Mouse (Mus musculus): ENCODE data around the gene Olfr1208. TPM values are rescaled to one million over a fixed set of nuclear protein-coding genes. Genes with fewer than 3 reads are reported as not detected.

The Olfr1208 gene
- not detected in 2 replicates for polyA plus RNA-seq (2016; fragmentation: Nextera tagmentation; extraction: Ambion mirVana)

DNA sequence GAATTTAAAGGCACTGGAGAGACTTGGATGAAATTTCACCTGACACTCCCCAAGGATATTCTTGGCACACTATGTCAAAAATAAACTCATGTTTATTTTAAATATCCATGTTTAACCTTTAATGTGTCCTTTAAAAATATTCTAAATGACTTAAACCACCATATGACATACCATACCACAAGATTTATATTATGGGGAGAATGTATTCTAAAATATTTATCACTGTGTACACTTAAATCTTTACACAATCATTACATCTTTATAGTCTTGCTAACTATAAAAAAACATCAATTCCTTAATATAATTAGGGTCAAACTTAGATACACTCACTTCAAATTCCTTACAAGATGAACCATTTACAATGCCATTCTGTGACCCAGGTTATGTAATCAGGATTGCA, at the start of gene Olfr1208:
Gene Olfr1208 (minus strand): TSS at position 101 of the 400 bp plus-strand sequence.
- Histone ChIP-seq H3K4me1 (replicated peaks) (no peaks in the 10 kb centered on the region), H3K36me3 (no peaks in the 10 kb centered on the region), H3K9me3 (no peaks in the 10 kb centered on the region), H3K4me3 (no peak within 1 kb of the TSS), H3K27me3 (ENCODE audit: insufficient read depth, poor library complexity, severe bottlenecking) (no peaks in the 10 kb centered on the region), H3K27ac (no peak within 1 kb of the TSS)
- DNase-seq (ENCODE audit: low spot score): no peak

DNA sequence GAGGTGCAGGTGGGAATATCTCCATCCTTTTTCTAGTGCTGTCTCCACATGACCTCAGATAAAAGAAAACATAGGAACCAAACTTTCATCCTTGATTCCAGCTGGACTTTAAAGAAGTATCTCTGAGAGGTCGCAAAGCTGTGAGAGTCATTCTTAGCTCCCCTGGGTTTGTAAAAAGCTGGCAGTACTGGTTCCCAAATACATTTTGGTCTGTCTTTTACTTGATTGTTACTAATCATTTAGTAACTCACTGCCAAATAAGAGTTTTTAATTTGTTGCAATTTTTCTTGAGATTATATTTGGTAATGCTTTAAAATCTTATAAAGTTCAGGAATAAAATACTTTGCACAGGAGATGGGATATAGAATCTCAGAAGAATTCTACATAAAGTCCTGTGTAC, 35.9 kb upstream of the Olfr1208 start, which contains the start of gene Olfr1211:
Gene Olfr1211 (minus strand): TSS at position 101 of the 400 bp plus-strand sequence.
- Histone ChIP-seq H3K27ac (no peak within 1 kb of the TSS), H3K9me3 (no peaks in the 10 kb centered on the region), H3K36me3 (no peaks in the 10 kb centered on the region), H3K4me1 (replicated peaks) (no peaks in the 10 kb centered on the region), H3K27me3 (ENCODE audit: insufficient read depth, poor library complexity, severe bottlenecking) (no peaks in the 10 kb centered on the region), H3K4me3 (no peak within 1 kb of the TSS)
- WGBS: 94% methylated on average over 1 of the region's 1 CpGs
- DNase-seq (ENCODE audit: low spot score): no peak

DNA sequence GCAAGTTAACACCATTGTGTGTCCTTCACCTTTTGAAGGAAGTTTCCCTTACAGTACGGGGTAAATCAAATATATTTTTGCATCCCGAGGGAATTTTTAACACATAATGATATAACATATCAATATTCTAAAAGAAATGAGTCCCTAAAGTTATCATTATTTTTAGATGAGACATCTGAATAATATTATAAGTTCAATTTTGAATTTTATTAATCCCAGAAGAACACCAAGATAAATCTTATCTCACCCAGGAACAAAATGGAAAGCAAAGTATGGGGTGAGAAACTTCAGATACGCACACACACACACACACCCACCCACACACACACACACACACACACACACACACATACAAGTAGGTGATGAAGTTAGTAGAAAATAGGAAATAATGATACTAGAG, 12.9 kb upstream of the Olfr1208 start, which contains the start of gene Olfr1209:
Gene Olfr1209 (minus strand): TSS at position 101 of the 400 bp plus-strand sequence.
- WGBS: 86% methylated on average over 3 of the region's 3 CpGs
- no peak within 1 kb of the TSS for H3K4me3 ChIP-seq
- H3K36me3 ChIP-seq: no peaks in the 10 kb centered on the region
- no peak for DNase-seq (ENCODE audit: low spot score)
- no peak within 1 kb of the TSS for H3K27ac ChIP-seq
- H3K4me1 ChIP-seq (replicated peaks): no peaks in the 10 kb centered on the region
- no peaks in the 10 kb centered on the region for H3K27me3 ChIP-seq (ENCODE audit: insufficient read depth, poor library complexity, severe bottlenecking)
- no peaks in the 10 kb centered on the region for H3K9me3 ChIP-seq

DNA sequence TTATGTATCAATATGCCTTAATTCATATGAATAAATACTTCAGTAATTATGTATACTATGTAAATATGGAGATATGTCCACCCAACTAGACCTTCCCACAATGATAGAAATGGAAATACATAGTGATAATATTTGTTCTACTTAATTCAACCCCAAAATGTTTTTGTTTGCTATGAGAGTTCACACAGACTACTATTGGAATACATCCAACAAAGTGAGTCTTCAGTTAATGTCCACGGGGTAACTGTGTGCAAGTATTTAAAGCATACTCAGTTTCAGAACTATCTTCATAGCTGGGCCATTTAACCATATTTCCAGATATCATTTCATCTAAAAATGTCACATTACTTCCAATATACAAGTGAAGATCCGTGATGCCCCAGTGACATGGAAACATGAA, 39.2 kb downstream of the Olfr1208 start, which contains the start of gene Olfr1206:
Gene Olfr1206 (plus strand): TSS at position 301 of the 400 bp plus-strand sequence.
- DNase-seq (ENCODE audit: low spot score): no peak
- H3K9me3 ChIP-seq: no peaks in the 10 kb centered on the region
- WGBS: 89% methylated on average over 2 of the region's 2 CpGs
- no peak within 1 kb of the TSS for H3K27ac ChIP-seq
- H3K4me1 ChIP-seq (replicated peaks): no peaks in the 10 kb centered on the region
- H3K36me3 ChIP-seq: no peaks in the 10 kb centered on the region
- no peak within 1 kb of the TSS for H3K4me3 ChIP-seq
- no peaks in the 10 kb centered on the region for H3K27me3 ChIP-seq (ENCODE audit: insufficient read depth, poor library complexity, severe bottlenecking)

DNA sequence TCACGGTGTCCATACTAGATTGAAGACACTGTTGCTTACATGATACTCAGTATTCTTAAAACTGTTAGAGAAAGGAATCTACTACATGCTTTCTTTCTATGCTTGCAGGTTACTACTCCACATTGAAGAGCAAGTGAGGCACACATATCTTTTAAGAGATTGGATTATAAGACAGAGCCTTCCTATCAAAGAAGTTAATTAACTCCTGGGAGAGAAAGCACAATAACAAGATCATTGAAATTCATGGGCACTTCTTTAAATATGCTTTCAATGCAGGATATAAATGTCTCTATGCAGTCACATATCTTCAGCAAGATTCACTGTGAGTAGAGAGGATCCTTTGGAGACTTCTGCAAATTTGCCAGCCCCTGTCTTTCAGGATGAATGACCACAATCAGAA, 53.1 kb downstream of the Olfr1208 start, which contains the start of gene Olfr1204:
Gene Olfr1204 (plus strand): TSS at position 301 of the 400 bp plus-strand sequence.
- Histone ChIP-seq H3K4me3 (no peak within 1 kb of the TSS), H3K27me3 (ENCODE audit: insufficient read depth, poor library complexity, severe bottlenecking) (no peaks in the 10 kb centered on the region)
- WGBS: 89% methylated on average over 1 of the region's 1 CpGs

More for the DNA sequence above, 53.1 kb downstream of the Olfr1208 start, which contains the start of gene Olfr1204:
- Histone ChIP-seq H3K4me1 (replicated peaks) (no peaks in the 10 kb centered on the region), H3K36me3 (no peaks in the 10 kb centered on the region), H3K27ac (no peak within 1 kb of the TSS), H3K9me3 (no peaks in the 10 kb centered on the region)
- no peak for DNase-seq (ENCODE audit: low spot score)

Other genes starting within 250 kb of the Olfr1208 start
- not detected in 2 replicates for gene Olfr1193, start 226.7 kb downstream of the Olfr1208 start, polyA plus RNA-seq (2016; fragmentation: Nextera tagmentation; extraction: Ambion mirVana)
- not detected in 2 replicates for gene Olfr1195, start 213.1 kb downstream of the Olfr1208 start, polyA plus RNA-seq (2016; fragmentation: Nextera tagmentation; extraction: Ambion mirVana)
- not detected in 2 replicates for gene Olfr1196, start 197.7 kb downstream of the Olfr1208 start, polyA plus RNA-seq (2016; fragmentation: Nextera tagmentation; extraction: Ambion mirVana)
- not detected in 2 replicates for gene Olfr1197, start 169.9 kb downstream of the Olfr1208 start, polyA plus RNA-seq (2016; fragmentation: Nextera tagmentation; extraction: Ambion mirVana)
- gene Olfr1198, start 150.9 kb downstream of the Olfr1208 start, polyA plus RNA-seq (2016; fragmentation: Nextera tagmentation; extraction: Ambion mirVana): not detected in 2 replicates
- gene Olfr1199, start 141.8 kb downstream of the Olfr1208 start, polyA plus RNA-seq (2016; fragmentation: Nextera tagmentation; extraction: Ambion mirVana): not detected in 2 replicates
- gene Olfr1200, start 131.8 kb downstream of the Olfr1208 start, polyA plus RNA-seq (2016; fragmentation: Nextera tagmentation; extraction: Ambion mirVana): not detected in 2 replicates
- not detected in 2 replicates for gene Olfr1201, start 109.3 kb downstream of the Olfr1208 start, polyA plus RNA-seq (2016; fragmentation: Nextera tagmentation; extraction: Ambion mirVana)
- 0.04 TPM in 1 of 2 replicates, not detected in the other for gene Olfr1202, start 87.8 kb downstream of the Olfr1208 start, polyA plus RNA-seq (2016; fragmentation: Nextera tagmentation; extraction: Ambion mirVana)
- not detected in 2 replicates for gene Olfr1205, start 72.6 kb downstream of the Olfr1208 start, polyA plus RNA-seq (2016; fragmentation: Nextera tagmentation; extraction: Ambion mirVana)
- not detected in 2 replicates for gene Olfr1204, start 53.0 kb downstream of the Olfr1208 start, polyA plus RNA-seq (2016; fragmentation: Nextera tagmentation; extraction: Ambion mirVana)
- gene Olfr1206, start 39.1 kb downstream of the Olfr1208 start, polyA plus RNA-seq (2016; fragmentation: Nextera tagmentation; extraction: Ambion mirVana): not detected in 2 replicates
- gene Olfr1209, start 12.8 kb upstream of the Olfr1208 start, polyA plus RNA-seq (2016; fragmentation: Nextera tagmentation; extraction: Ambion mirVana): not detected in 2 replicates
- gene Olfr1211, start 35.8 kb upstream of the Olfr1208 start, polyA plus RNA-seq (2016; fragmentation: Nextera tagmentation; extraction: Ambion mirVana): not detected in 2 replicates
- not detected in 2 replicates for gene Olfr1212, start 51.7 kb upstream of the Olfr1208 start, polyA plus RNA-seq (2016; fragmentation: Nextera tagmentation; extraction: Ambion mirVana)
- not detected in 2 replicates for gene Gm13762, start 78.0 kb upstream of the Olfr1208 start, polyA plus RNA-seq (2016; fragmentation: Nextera tagmentation; extraction: Ambion mirVana)
- not detected in 2 replicates for gene Olfr1214, start 90.3 kb upstream of the Olfr1208 start, polyA plus RNA-seq (2016; fragmentation: Nextera tagmentation; extraction: Ambion mirVana)
- gene Olfr1215, start 104.7 kb upstream of the Olfr1208 start, polyA plus RNA-seq (2016; fragmentation: Nextera tagmentation; extraction: Ambion mirVana): not detected in 2 replicates
- not detected in 2 replicates for gene Olfr1216, start 116.0 kb upstream of the Olfr1208 start, polyA plus RNA-seq (2016; fragmentation: Nextera tagmentation; extraction: Ambion mirVana)
- gene Olfr1217, start 129.8 kb upstream of the Olfr1208 start, polyA plus RNA-seq (2016; fragmentation: Nextera tagmentation; extraction: Ambion mirVana): not detected in 2 replicates
- not detected in 2 replicates for gene Olfr1218, start 158.9 kb upstream of the Olfr1208 start, polyA plus RNA-seq (2016; fragmentation: Nextera tagmentation; extraction: Ambion mirVana)
- not detected in 2 replicates for gene Olfr1219, start 181.2 kb upstream of the Olfr1208 start, polyA plus RNA-seq (2016; fragmentation: Nextera tagmentation; extraction: Ambion mirVana)
- not detected in 2 replicates for gene Olfr1220, start 204.5 kb upstream of the Olfr1208 start, polyA plus RNA-seq (2016; fragmentation: Nextera tagmentation; extraction: Ambion mirVana)
- gene Olfr1221, start 215.0 kb upstream of the Olfr1208 start, polyA plus RNA-seq (2016; fragmentation: Nextera tagmentation; extraction: Ambion mirVana): not detected in 2 replicates
- not detected in 2 replicates for gene Olfr1222, start 230.7 kb upstream of the Olfr1208 start, polyA plus RNA-seq (2016; fragmentation: Nextera tagmentation; extraction: Ambion mirVana)
- gene Olfr1223, start 249.2 kb upstream of the Olfr1208 start, polyA plus RNA-seq (2016; fragmentation: Nextera tagmentation; extraction: Ambion mirVana): not detected in 2 replicates

All from hindbrain, embryonic 10.5 days (tissue).